Mouse (Mus musculus) midbrain, embryonic 12.5 days (tissue): ENCODE measurements around the gene Fhl2. TPM values are rescaled to one million over a fixed set of nuclear protein-coding genes. Genes with fewer than 3 reads are reported as not detected.

Experiments used
- ATAC-seq: fragments of 200-750 bp; cut with Nextera tagmentation; 2 replicates; pipeline ENCODE4 v1.8.0; 2017; ENCODE audit warnings: low read depth, moderate TSS enrichment, moderate library complexity; ENCODE audit not compliant: low FRiP score
- H3K27ac ChIP-seq: fragments of 300-500 bp; sonication (generic); replicated peaks from 2 replicates; pipeline ENCODE4 v1.5.1; 2016; ENCODE audit warnings: mild to moderate bottlenecking
- H3K27me3 ChIP-seq: fragments of 300-500 bp; sonication (generic); 2 replicates; pipeline ENCODE4 v1.6.1; 2016; ENCODE audit warnings: mild to moderate bottlenecking
- H3K36me3 ChIP-seq: fragments of 300-500 bp; sonication (generic); 2 replicates; pipeline ENCODE4 v1.6.1; 2016
- H3K4me1 ChIP-seq: fragments of 300-500 bp; sonication (generic); 2 replicates; pipeline ENCODE4 v1.6.1; 2016
- H3K4me2 ChIP-seq: fragments of 300-500 bp; sonication (generic); replicated peaks from 2 replicates; pipeline ENCODE4 v1.6.1; 2016; ENCODE audit warnings: mild to moderate bottlenecking, moderate library complexity
- H3K4me3 ChIP-seq: fragments of 300-500 bp; sonication (generic); 2 replicates; pipeline ENCODE4 v1.5.1; 2016; ENCODE audit warnings: mild to moderate bottlenecking
- H3K9ac ChIP-seq: fragments of 300-500 bp; sonication (generic); replicated peaks from 2 replicates; pipeline ENCODE4 v1.6.1; 2016; ENCODE audit warnings: mild to moderate bottlenecking, moderate library complexity
- H3K9me3 ChIP-seq: fragments of 300-500 bp; sonication (generic); 2 replicates; pipeline ENCODE4 v1.6.1; 2016; ENCODE audit warnings: mild to moderate bottlenecking
- WGBS: fragments of 180-500 bp; shearing (Covaris S2); methylation state at CpG from one replicate; pipeline ENCODE4 v1.1.7; 2016; 5-methylcytosine and 5-hydroxymethylcytosine counted together
- polyA plus RNA-seq: library from polyadenylated mRNA; unstranded; fragments of >200 nt; fragmentation: Nextera tagmentation; extraction: Ambion mirVana; gene quantifications from 2 replicates; pipeline ENCODE4 v1.2.1, GENCODE M21; 2016

Gene Fhl2
- polyA plus RNA-seq = 7.2 and 7.9 TPM in 2 replicates

GRCm38 (mm10) chr1:43196661-43197241, at the start of gene Fhl2:
Fhl2 (minus strand) TSS chr1:43196984.
- no peak for ATAC-seq
- H3K9me3 ChIP-seq = no peaks in the 10 kb centered on the region
- no peaks in the 10 kb centered on the region for H3K27me3 ChIP-seq
- no peak within 1 kb of the TSS for H3K4me2 ChIP-seq
- no peak within 1 kb of the TSS for H3K27ac ChIP-seq
- no peak within 1 kb of the TSS for H3K9ac ChIP-seq
- H3K36me3 ChIP-seq = no peaks in the 10 kb centered on the region
- H3K4me3 ChIP-seq = no peak within 1 kb of the TSS
- no peaks in the 10 kb centered on the region for H3K4me1 ChIP-seq
- WGBS = 76% methylated on average over 5 of the region's 5 CpGs

- ATAC-seq = no peak
- no peak overlapping the region for H3K27ac ChIP-seq
- 89% methylated on average over 2 of the region's 2 CpGs for WGBS
- H3K4me3 ChIP-seq = no peak overlapping the region
- no peak overlapping the region for H3K4me2 ChIP-seq
- no peaks in the 10 kb centered on the region for H3K36me3 ChIP-seq
- H3K27me3 ChIP-seq = no peaks in the 10 kb centered on the region
- H3K9me3 ChIP-seq = no peaks in the 10 kb centered on the region
- no peak overlapping the region for H3K9ac ChIP-seq
- no peaks in the 10 kb centered on the region for H3K4me1 ChIP-seq
Measured at GRCm38 (mm10) chr1:43245014-43245413, 48.2 kb upstream of the Fhl2 start.

GRCm38 (mm10) chr1:43241208-43241607, 44.4 kb upstream of the Fhl2 start:
- Histone ChIP-seq H3K27ac (no peak overlapping the region), H3K27me3 (no peaks in the 10 kb centered on the region), H3K4me1 (no peaks in the 10 kb centered on the region), H3K4me2 (no peak overlapping the region), H3K36me3 (no peaks in the 10 kb centered on the region), H3K9me3 (no peaks in the 10 kb centered on the region), H3K4me3 (no peak overlapping the region), H3K9ac (no peak overlapping the region)
- WGBS = 87% methylated on average over 2 of the region's 2 CpGs
- ATAC-seq = no peak

GRCm38 (mm10) chr1:43239796-43240313, 43.1 kb upstream of the Fhl2 start:
- no peak overlapping the region for H3K4me2 ChIP-seq

GRCm38 (mm10) chr1:43238471-43238870, 41.7 kb upstream of the Fhl2 start:
- Histone ChIP-seq H3K4me3 (no peak overlapping the region), H3K4me2 (no peak overlapping the region), H3K9ac (no peak overlapping the region), H3K27me3 (no peaks in the 10 kb centered on the region), H3K27ac (no peak overlapping the region), H3K36me3 (no peaks in the 10 kb centered on the region), H3K4me1 (no peaks in the 10 kb centered on the region), H3K9me3 (no peaks in the 10 kb centered on the region)
- ATAC-seq = no peak
- 84% methylated on average over 2 of the region's 2 CpGs for WGBS

More at GRCm38 (mm10) chr1:43239796-43240313, 43.1 kb upstream of the Fhl2 start:
- Histone ChIP-seq H3K9me3 (no peaks in the 10 kb centered on the region), H3K27me3 (no peaks in the 10 kb centered on the region), H3K4me3 (no peak overlapping the region), H3K9ac (no peak overlapping the region), H3K27ac (no peak overlapping the region), H3K4me1 (no peaks in the 10 kb centered on the region), H3K36me3 (no peaks in the 10 kb centered on the region)
- 88% methylated on average over 2 of the region's 2 CpGs for WGBS
- no peak for ATAC-seq

GRCm38 (mm10) chr1:43237360-43238235, 40.8 kb upstream of the Fhl2 start:
- no peak overlapping the region for H3K27ac ChIP-seq
- H3K9me3 ChIP-seq = no peaks in the 10 kb centered on the region
- no peak for ATAC-seq
- no peaks in the 10 kb centered on the region for H3K36me3 ChIP-seq
- H3K4me2 ChIP-seq = no peak overlapping the region
- H3K9ac ChIP-seq = no peak overlapping the region
- 86% methylated on average over 3 of the region's 3 CpGs for WGBS
- H3K4me1 ChIP-seq = no peaks in the 10 kb centered on the region
- H3K4me3 ChIP-seq = no peak overlapping the region
- no peaks in the 10 kb centered on the region for H3K27me3 ChIP-seq

- no peaks in the 10 kb centered on the region for H3K27me3 ChIP-seq
- 71% methylated on average over 8 of the region's 8 CpGs for WGBS
- H3K4me3 ChIP-seq = no peak overlapping the region
- H3K9me3 ChIP-seq = no peaks in the 10 kb centered on the region
- H3K4me1 ChIP-seq = no peaks in the 10 kb centered on the region
- H3K4me2 ChIP-seq = no peak overlapping the region
- no peak for ATAC-seq
- H3K36me3 ChIP-seq = no peaks in the 10 kb centered on the region
- H3K27ac ChIP-seq = no peak overlapping the region
- H3K9ac ChIP-seq = no peak overlapping the region
Measured at GRCm38 (mm10) chr1:43225531-43226151, 28.9 kb upstream of the Fhl2 start.

GRCm38 (mm10) chr1:43224943-43225342, 28.2 kb upstream of the Fhl2 start:
- 83% methylated on average over 4 of the region's 4 CpGs for WGBS
- no peak for ATAC-seq

GRCm38 (mm10) chr1:43224171-43224570, 27.4 kb upstream of the Fhl2 start:
- ATAC-seq = no peak
- H3K9me3 ChIP-seq = no peaks in the 10 kb centered on the region
- no peak overlapping the region for H3K9ac ChIP-seq
- no peak overlapping the region for H3K4me3 ChIP-seq
- H3K27ac ChIP-seq = no peak overlapping the region
- 70% methylated on average over 2 of the region's 2 CpGs for WGBS
- H3K36me3 ChIP-seq = no peaks in the 10 kb centered on the region
- H3K4me1 ChIP-seq = no peaks in the 10 kb centered on the region
- no peak overlapping the region for H3K4me2 ChIP-seq
- H3K27me3 ChIP-seq = no peaks in the 10 kb centered on the region

More at GRCm38 (mm10) chr1:43224943-43225342, 28.2 kb upstream of the Fhl2 start:
- no peak overlapping the region for H3K27ac ChIP-seq
- H3K4me2 ChIP-seq = no peak overlapping the region
- no peak overlapping the region for H3K9ac ChIP-seq
- H3K4me1 ChIP-seq = no peaks in the 10 kb centered on the region
- H3K4me3 ChIP-seq = no peak overlapping the region
- no peaks in the 10 kb centered on the region for H3K27me3 ChIP-seq
- no peaks in the 10 kb centered on the region for H3K36me3 ChIP-seq
- no peaks in the 10 kb centered on the region for H3K9me3 ChIP-seq

- Histone ChIP-seq H3K27me3 (no peaks in the 10 kb centered on the region), H3K4me3 (no peak overlapping the region), H3K36me3 (no peaks in the 10 kb centered on the region), H3K4me2 (no peak overlapping the region), H3K27ac (no peak overlapping the region), H3K9ac (no peak overlapping the region), H3K4me1 (no peaks in the 10 kb centered on the region), H3K9me3 (no peaks in the 10 kb centered on the region)
- ATAC-seq = no peak
- 83% methylated on average over 5 of the region's 5 CpGs for WGBS
Measured at GRCm38 (mm10) chr1:43223097-43223496, 26.3 kb upstream of the Fhl2 start.

- H3K4me2 ChIP-seq = no peak overlapping the region
- no peaks in the 10 kb centered on the region for H3K27me3 ChIP-seq
- no peak overlapping the region for H3K27ac ChIP-seq
- no peaks in the 10 kb centered on the region for H3K4me1 ChIP-seq
- no peak overlapping the region for H3K9ac ChIP-seq
- WGBS = 94% methylated on average over 3 of the region's 3 CpGs
- no peaks in the 10 kb centered on the region for H3K36me3 ChIP-seq
- H3K9me3 ChIP-seq = no peaks in the 10 kb centered on the region
- ATAC-seq = no peak
- no peak overlapping the region for H3K4me3 ChIP-seq
Measured at GRCm38 (mm10) chr1:43218016-43218680, 21.4 kb upstream of the Fhl2 start.
